Mouse (Mus musculus) layer of hippocampus, adult 11-12 months (tissue): ENCODE measurements around the gene Srsf3.

ENCODE experiments used
- DNase-seq: peaks from one replicate; pipeline ENCODE4 v3.0.0; 2022; ENCODE audit warnings: low spot score

Srsf3 gene

DNA sequence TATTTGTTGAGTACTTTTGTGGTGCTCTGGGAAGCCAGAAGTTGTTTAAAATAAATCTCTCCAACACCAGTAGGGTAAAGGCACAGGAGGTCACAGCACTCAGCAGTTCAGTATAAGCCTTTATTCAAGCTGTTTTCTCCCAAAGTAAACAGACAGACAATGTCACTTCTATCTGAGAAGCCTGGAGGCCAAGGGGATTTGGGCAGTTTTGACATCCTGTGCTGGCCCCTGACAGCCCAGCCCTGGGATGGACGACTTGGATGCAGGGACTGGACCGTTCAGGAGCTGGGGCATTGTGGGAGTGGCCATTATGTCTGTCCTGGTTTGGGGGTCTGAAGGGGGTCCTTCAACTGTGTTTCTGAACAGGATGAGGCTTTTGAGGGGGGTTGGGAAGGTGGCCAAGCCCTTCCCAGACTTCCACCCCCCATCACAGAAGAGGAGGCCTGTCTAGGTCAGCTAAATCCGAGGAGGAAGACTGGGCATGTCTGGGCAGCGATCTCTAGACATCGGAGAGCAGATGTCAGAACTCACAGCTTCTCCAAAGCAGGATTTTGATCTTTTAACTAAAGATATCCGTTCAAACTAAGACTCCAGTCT lies 59.0 kb downstream of the Srsf3 start:
- DNase-seq: peak; percentile 1

GRCm38 (mm10) chr17:29092497-29092896 lies 60.1 kb downstream of the Srsf3 start:
- peak; percentile 2 for DNase-seq
